Mouse (Mus musculus) embryonic facial prominence, embryonic 15.5 days (tissue): ENCODE results near the gene Fam161a. TPM values are rescaled to one million over a fixed set of nuclear protein-coding genes. Genes with fewer than 3 reads are reported as not detected.
A peak's percentile ranks its signal among the peaks of the same experiment; 100 is the strongest.

ENCODE experiments used
- ATAC-seq: fragments of 200-750 bp; cut with Nextera tagmentation; 2 replicates; pipeline ENCODE4 v1.8.0; 2017; ENCODE audit warnings: low read depth, moderate TSS enrichment; ENCODE audit not compliant: insufficient number of reproducible peaks, low FRiP score, low TSS enrichment
- H3K27ac ChIP-seq: fragments of 300-500 bp; sonication (generic); replicated peaks from 2 replicates; pipeline ENCODE4 v1.5.1; 2015; ENCODE audit warnings: mild to moderate bottlenecking, inconsistent platforms
- H3K27me3 ChIP-seq: fragments of 300-500 bp; sonication (generic); 2 replicates; pipeline ENCODE4 v1.6.1; 2015; ENCODE audit warnings: inconsistent platforms
- H3K36me3 ChIP-seq: fragments of 300-500 bp; sonication (generic); 2 replicates; pipeline ENCODE4 v1.6.1; 2015; ENCODE audit warnings: mild to moderate bottlenecking, inconsistent platforms
- H3K4me1 ChIP-seq: fragments of 300-500 bp; sonication (generic); 2 replicates; pipeline ENCODE4 v1.6.1; 2015; ENCODE audit warnings: inconsistent platforms
- H3K4me2 ChIP-seq: fragments of 300-500 bp; sonication (generic); replicated peaks from 2 replicates; pipeline ENCODE4 v1.6.1; 2015; ENCODE audit warnings: mild to moderate bottlenecking, inconsistent platforms
- H3K4me3 ChIP-seq: fragments of 300-500 bp; sonication (generic); replicated peaks from 2 replicates; pipeline ENCODE4 v1.5.1; 2015; ENCODE audit warnings: mild to moderate bottlenecking, inconsistent platforms
- H3K9ac ChIP-seq: fragments of 300-500 bp; sonication (generic); 2 replicates; pipeline ENCODE4 v1.6.1; 2015; ENCODE audit warnings: inconsistent platforms
- H3K9me3 ChIP-seq: fragments of 300-500 bp; sonication (generic); replicated peaks from 2 replicates; pipeline ENCODE4 v1.6.1; 2016; ENCODE audit warnings: inconsistent platforms
- WGBS: fragments of 180-500 bp; shearing (Covaris S2); methylation state at CpG from one replicate; pipeline ENCODE4 v1.1.7; 2015; 5-methylcytosine and 5-hydroxymethylcytosine counted together
- polyA plus RNA-seq: library from polyadenylated mRNA; unstranded; fragments of >200 nt; fragmentation: Nextera tagmentation; extraction: Ambion mirVana; gene quantifications from 2 replicates; pipeline ENCODE4 v1.2.1, GENCODE M21; 2015

The Fam161a gene
- polyA plus RNA-seq, 1 experiment from 2014 or later: 16.3 TPM

DNA sequence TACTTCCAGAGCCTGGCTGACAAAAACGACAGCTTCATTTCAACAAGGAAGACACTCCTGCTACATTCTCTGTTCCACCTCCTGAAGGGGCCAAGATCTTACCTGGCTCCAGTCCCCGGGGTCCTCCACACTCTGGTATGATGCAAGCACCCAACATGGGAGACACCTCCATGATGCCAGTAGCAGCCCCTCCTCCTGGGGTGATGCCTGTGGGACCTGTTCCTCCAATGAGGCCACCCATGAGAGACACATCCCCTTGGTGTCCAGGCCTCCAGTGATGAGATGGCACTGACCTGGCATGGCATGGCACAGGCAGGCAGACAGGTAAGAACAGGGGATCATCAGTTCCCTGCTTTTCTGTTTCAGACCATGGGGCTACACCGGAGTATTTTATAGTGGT is 29.1 kb upstream of the Fam161a start:
- no peak overlapping the region for H3K4me2 ChIP-seq
- H3K27ac ChIP-seq: no peak overlapping the region
- no peak overlapping the region for H3K9ac ChIP-seq
- H3K36me3 ChIP-seq: peaks cover 19% of the 10 kb centered on the region
- H3K27me3 ChIP-seq: no peaks in the 10 kb centered on the region
- no peaks in the 10 kb centered on the region for H3K9me3 ChIP-seq
- no peak for ATAC-seq
- peaks cover 23% of the 10 kb centered on the region for H3K4me1 ChIP-seq
- no peak overlapping the region for H3K4me3 ChIP-seq
- WGBS: 92% methylated on average over 3 of the region's 3 CpGs

GRCm38 (mm10) chr11:22978711-22979110 is 28.6 kb upstream of the Fam161a start:
- ATAC-seq: no peak
- Histone ChIP-seq H3K4me2 (no peak overlapping the region), H3K27ac (no peak overlapping the region), H3K4me3 (no peak overlapping the region), H3K27me3 (no peaks in the 10 kb centered on the region), H3K4me1 (peaks cover 23% of the 10 kb centered on the region), H3K9me3 (no peaks in the 10 kb centered on the region), H3K36me3 (peaks cover 14% of the 10 kb centered on the region), H3K9ac (no peak overlapping the region)
- WGBS: 69% methylated on average over 1 of the region's 1 CpGs

- no peak overlapping the region for H3K9ac ChIP-seq
- H3K27ac ChIP-seq: no peak overlapping the region
- 89% methylated on average over 1 of the region's 1 CpGs for WGBS
- H3K4me1 ChIP-seq: peaks cover 21% of the 10 kb centered on the region
- ATAC-seq: no peak
- no peaks in the 10 kb centered on the region for H3K27me3 ChIP-seq
- H3K36me3 ChIP-seq: peaks cover 11% of the 10 kb centered on the region; the same call in 1 of the 2 replicates
- no peak overlapping the region for H3K4me2 ChIP-seq
- no peak overlapping the region for H3K4me3 ChIP-seq
- no peaks in the 10 kb centered on the region for H3K9me3 ChIP-seq
Observed at GRCm38 (mm10) chr11:22979221-22979620, 28.1 kb upstream of the Fam161a start.

DNA sequence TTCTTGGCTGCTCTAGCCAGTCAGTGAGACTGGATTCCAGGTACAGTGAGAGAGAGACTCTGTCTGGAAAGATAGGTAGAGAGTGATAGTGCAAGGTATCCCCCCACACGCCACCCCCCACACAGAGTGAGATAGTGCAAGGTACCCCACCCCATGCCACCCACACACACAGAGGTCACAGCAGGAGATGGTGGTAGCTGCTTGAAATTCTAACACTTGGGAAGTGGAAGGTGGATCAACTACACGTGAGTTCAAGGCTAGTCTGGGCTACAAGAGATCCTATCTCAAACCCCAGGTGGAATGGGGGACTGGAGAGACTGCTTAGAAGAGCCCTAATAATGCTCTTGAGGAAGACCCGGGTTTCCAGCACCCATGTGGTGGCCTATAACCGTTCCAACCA is 26.3 kb upstream of the Fam161a start:
- Histone ChIP-seq H3K4me3 (peak overlapping the region; percentile 80), H3K36me3 (peaks cover 9% of the 10 kb centered on the region; the same call in 1 of the 2 replicates), H3K27me3 (no peaks in the 10 kb centered on the region), H3K9ac (peak overlapping the region; percentile 74; the same call in 1 of the 2 replicates), H3K9me3 (no peaks in the 10 kb centered on the region), H3K4me1 (peaks cover 15% of the 10 kb centered on the region), H3K4me2 (peak overlapping the region; percentile 65), H3K27ac (no peak overlapping the region)
- WGBS: 41% methylated on average over 4 of the region's 4 CpGs
- ATAC-seq: no peak

DNA sequence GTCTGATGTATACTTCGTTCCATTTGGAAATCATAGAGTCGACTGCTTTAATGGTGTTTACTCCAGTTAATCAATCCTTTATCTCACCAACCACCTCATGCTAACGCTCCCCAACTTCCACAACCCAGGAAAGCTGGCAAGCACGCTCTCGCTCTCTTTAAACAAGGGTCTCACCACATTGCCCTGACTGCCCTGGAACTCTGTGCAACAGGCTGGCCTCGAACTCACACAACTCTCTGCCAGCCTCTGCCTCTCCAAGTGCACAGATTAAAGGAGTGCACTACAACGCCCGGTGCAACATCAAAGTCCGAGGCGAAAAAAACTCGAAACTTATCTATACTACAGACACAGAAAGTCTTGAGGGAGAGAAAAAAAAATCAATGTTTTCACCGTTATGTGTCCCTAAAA is 25.8 kb upstream of the Fam161a start:
- no peaks in the 10 kb centered on the region for H3K9me3 ChIP-seq
- WGBS: 4% methylated on average over 12 of the region's 12 CpGs

GRCm38 (mm10) chr11:22981984-22982757 is 25.2 kb upstream of the Fam161a start, which contains the start of the genes Gm28048 and Commd1:
Gene Gm28048, minus strand, starts transcription at chr11:22982090.
Gene Commd1, minus strand, starts transcription at chr11:22982382.
- Histone ChIP-seq H3K4me1 (peaks cover 9% of the 10 kb centered on the region), H3K27me3 (no peaks in the 10 kb centered on the region), H3K4me3 (peak within 1 kb of the TSS; percentile 80), H3K36me3 (peaks cover 9% of the 10 kb centered on the region; the same call in 1 of the 2 replicates), H3K27ac (peak within 1 kb of the TSS; percentile 99), H3K9me3 (no peaks in the 10 kb centered on the region), H3K9ac (peak within 1 kb of the TSS; percentile 74), H3K4me2 (peak within 1 kb of the TSS; percentile 65)
- WGBS: 3% methylated on average over 42 of the region's 42 CpGs
- peak; percentile 90 for ATAC-seq

More for the DNA sequence above, 25.8 kb upstream of the Fam161a start:
- H3K27ac ChIP-seq: peak overlapping the region; percentile 99
- H3K4me1 ChIP-seq: peaks cover 10% of the 10 kb centered on the region
- H3K9ac ChIP-seq: peak overlapping the region; percentile 74
- peak overlapping the region; percentile 80 for H3K4me3 ChIP-seq
- H3K36me3 ChIP-seq: peaks cover 9% of the 10 kb centered on the region; the same call in 1 of the 2 replicates
- no peaks in the 10 kb centered on the region for H3K27me3 ChIP-seq
- ATAC-seq: peak; percentile 59
- H3K4me2 ChIP-seq: peak overlapping the region; percentile 65

DNA sequence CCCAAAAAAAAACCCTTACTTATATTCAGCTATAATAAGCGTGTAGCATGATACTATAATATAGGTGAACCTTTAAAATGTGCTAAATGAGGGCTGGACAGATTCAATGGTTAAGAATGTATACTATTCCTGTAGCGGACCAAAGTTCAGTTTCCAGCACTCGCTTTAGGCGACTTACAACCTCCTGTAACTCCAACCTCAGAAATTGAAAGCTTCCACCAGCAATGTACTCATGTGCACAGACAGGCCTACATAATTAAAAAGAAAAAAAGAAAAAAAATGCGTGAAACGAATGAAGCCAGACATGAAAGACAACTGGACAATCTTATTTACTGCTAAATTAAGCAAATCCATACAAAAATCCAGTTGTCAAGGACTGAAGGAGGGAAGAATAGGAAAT is 24.5 kb upstream of the Fam161a start:
- Histone ChIP-seq H3K27ac (no peak overlapping the region), H3K4me2 (no peak overlapping the region)
- 66% methylated on average over 6 of the region's 6 CpGs for WGBS

DNA sequence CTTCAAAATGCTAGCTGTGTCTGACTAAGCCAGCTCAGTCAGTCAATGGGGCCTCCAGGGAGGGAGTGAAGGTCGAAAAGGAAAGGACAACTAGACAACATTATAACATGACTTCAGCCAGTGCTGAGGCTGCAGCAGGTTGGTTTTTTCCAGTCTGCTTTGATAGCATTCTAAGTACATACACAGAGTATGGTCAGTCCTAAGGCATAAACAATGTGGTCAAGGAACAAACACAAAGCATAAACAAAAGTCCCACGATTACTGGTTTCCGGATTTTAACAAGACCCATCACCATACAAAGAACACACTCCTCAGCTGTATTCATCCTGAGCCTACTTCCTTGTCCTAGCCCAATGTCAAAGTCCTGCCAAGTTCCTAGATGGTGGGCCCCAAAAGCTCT is 21.8 kb upstream of the Fam161a start:
- no peak for ATAC-seq
- no peak overlapping the region for H3K27ac ChIP-seq
- no peak overlapping the region for H3K9ac ChIP-seq
- H3K4me3 ChIP-seq: no peak overlapping the region
- H3K36me3 ChIP-seq: no peaks in the 10 kb centered on the region
- 79% methylated on average over 3 of the region's 3 CpGs for WGBS
- H3K4me2 ChIP-seq: no peak overlapping the region
- no peaks in the 10 kb centered on the region for H3K27me3 ChIP-seq
- peaks cover 9% of the 10 kb centered on the region for H3K4me1 ChIP-seq
- no peaks in the 10 kb centered on the region for H3K9me3 ChIP-seq

More for the DNA sequence above, 24.5 kb upstream of the Fam161a start:
- Histone ChIP-seq H3K27me3 (no peaks in the 10 kb centered on the region), H3K4me1 (peaks cover 9% of the 10 kb centered on the region), H3K9me3 (no peaks in the 10 kb centered on the region), H3K36me3 (peaks cover 9% of the 10 kb centered on the region; the same call in 1 of the 2 replicates), H3K4me3 (no peak overlapping the region), H3K9ac (no peak overlapping the region)
- ATAC-seq: no peak

DNA sequence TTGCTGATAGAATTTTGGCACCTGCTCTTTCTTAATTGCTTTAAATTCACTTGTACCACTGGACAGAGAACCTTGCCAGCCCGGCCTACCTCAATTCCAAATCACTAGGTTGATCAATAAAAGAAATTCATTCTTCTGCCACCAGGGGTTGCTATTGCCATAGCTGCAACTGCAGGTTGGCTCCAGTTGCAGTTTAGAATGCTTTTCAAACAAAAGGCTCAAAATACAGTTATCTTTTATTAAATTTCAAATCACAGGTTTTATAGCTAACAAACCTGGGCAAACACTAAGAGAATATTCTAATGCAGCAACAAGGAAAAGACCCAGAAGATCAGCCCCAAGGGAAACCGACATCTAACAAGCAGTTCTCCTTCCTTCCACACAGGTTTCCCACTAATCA is 20.0 kb upstream of the Fam161a start:
- H3K27me3 ChIP-seq: no peaks in the 10 kb centered on the region
- no peak for ATAC-seq
- H3K27ac ChIP-seq: no peak overlapping the region
- no peaks in the 10 kb centered on the region for H3K36me3 ChIP-seq
- 46% methylated on average over 2 of the region's 2 CpGs for WGBS
- H3K4me3 ChIP-seq: no peak overlapping the region
- H3K9me3 ChIP-seq: no peaks in the 10 kb centered on the region
- no peak overlapping the region for H3K4me2 ChIP-seq
- H3K9ac ChIP-seq: no peak overlapping the region
- H3K4me1 ChIP-seq: peaks cover 11% of the 10 kb centered on the region

GRCm38 (mm10) chr11:22989786-22990185 is 17.5 kb upstream of the Fam161a start:
- peaks cover 11% of the 10 kb centered on the region for H3K4me1 ChIP-seq
- peak overlapping the region; percentile 79 for H3K4me3 ChIP-seq
- no peaks in the 10 kb centered on the region for H3K9me3 ChIP-seq
- H3K9ac ChIP-seq: peak overlapping the region; percentile 88
- H3K4me2 ChIP-seq: peak overlapping the region; percentile 83
- peaks cover 10% of the 10 kb centered on the region for H3K36me3 ChIP-seq
- no peaks in the 10 kb centered on the region for H3K27me3 ChIP-seq
- ATAC-seq: no peak
- 41% methylated on average over 1 of the region's 1 CpGs for WGBS
- H3K27ac ChIP-seq: peak overlapping the region; percentile 93

DNA sequence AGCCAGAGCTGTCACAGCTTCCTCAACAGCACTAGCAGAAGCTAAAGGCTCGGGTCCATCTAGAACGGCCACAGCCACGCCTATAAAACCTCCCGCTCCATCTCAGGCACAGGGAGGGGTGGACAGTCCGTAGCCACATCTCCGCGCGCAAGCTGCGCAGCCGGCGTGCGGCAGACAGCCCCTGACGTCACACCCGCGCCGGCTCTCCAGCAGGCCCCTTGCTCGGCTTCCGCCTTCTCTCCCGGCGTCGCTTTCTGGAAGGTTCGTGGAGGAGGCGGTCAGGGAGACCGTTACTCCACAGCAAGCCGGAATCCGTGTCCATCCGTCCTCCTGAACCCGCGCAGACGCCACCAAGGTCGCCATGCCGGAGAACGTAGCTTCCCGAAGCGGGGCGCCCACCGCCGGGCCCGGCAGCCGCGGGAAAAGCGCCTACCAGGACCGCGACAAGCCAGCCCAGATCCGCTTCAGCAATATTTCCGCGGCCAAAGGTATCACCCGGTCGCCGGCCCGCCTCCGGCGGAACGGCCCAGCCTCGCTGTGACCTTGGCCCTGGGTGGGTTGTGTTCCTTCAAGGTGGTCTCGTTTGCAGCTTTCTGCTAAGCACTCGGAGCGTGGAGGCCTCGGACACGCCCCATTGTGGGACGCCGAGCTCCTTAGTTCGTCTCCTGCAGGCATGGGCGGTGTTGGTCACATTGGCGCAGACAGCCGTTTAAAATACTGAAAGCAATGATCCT is 16.8 kb upstream of the Fam161a start, which contains the start of gene Cct4:
Cct4 (plus strand) TSS at position 127 of the 734 bp plus-strand sequence.
- Histone ChIP-seq H3K4me1 (peaks cover 11% of the 10 kb centered on the region), H3K36me3 (peaks cover 17% of the 10 kb centered on the region)
- WGBS: under 1% methylated on average over 66 of the region's 66 CpGs

More for the DNA sequence above, 16.8 kb upstream of the Fam161a start, which contains the start of gene Cct4:
- ATAC-seq: peak; percentile 97
- H3K27ac ChIP-seq: peak within 1 kb of the TSS; percentile 93
- H3K27me3 ChIP-seq: no peaks in the 10 kb centered on the region
- H3K4me3 ChIP-seq: peak within 1 kb of the TSS; percentile 79
- no peaks in the 10 kb centered on the region for H3K9me3 ChIP-seq
- H3K9ac ChIP-seq: peak within 1 kb of the TSS; percentile 88
- H3K4me2 ChIP-seq: peak within 1 kb of the TSS; percentile 83
